Mouse (Mus musculus): ENCODE data around the gene Tas2r119.

DNA sequence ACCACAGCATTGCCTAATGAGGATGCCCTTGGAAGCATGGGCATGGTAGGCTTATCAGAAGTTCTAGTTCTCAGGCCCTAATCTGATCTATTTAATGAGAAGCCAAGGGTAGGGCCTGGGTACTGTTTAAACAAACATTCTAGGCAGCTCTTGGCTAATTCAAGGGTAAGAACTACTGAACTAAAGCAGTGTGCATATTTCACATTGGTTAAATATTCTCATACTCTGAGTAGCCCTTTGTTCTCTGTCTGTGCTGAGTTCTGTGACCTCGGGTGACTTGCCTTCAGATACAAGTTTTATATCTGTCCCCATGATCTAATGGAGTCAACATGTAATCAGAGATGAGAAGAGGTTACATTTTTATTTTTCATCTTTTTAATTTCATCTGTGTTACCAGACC, 15.9 kb downstream of the Tas2r119 start:
- TF ChIP-seq ZNF384 (IDR thresholded peaks at IDR 0.05; ENCODE audit: low read depth, low read length), result no peak
- TF ChIP-seq HCFC1 (IDR thresholded peaks at IDR 0.05; ENCODE audit: borderline replicate concordance, insufficient read depth, low read length), result no peak
